Mouse (Mus musculus) embryo, embryonic 10.5 days (tissue): ENCODE data around the gene Gramd1c.

ENCODE experiments used
- DNase-seq: peaks from one replicate; pipeline ENCODE4 v3.0.0-alpha.2; 2015; ENCODE audit warnings: low spot score

Gene Gramd1c

GRCm38 (mm10) chr16:43958038-43958437, 105.1 kb downstream of the Gramd1c start:
- peak; percentile 8 for DNase-seq

GRCm38 (mm10) chr16:43954913-43955312, 108.2 kb downstream of the Gramd1c start:
- DNase-seq = no peak

- no peak for DNase-seq
Observed at GRCm38 (mm10) chr16:43951591-43951990, 111.6 kb downstream of the Gramd1c start.

GRCm38 (mm10) chr16:43945869-43946268, 117.3 kb downstream of the Gramd1c start:
- no peak for DNase-seq

- DNase-seq = no peak
Observed at GRCm38 (mm10) chr16:43945351-43945750, 117.8 kb downstream of the Gramd1c start.

GRCm38 (mm10) chr16:43940846-43941245, 122.3 kb downstream of the Gramd1c start:
- DNase-seq = no peak

GRCm38 (mm10) chr16:43935892-43936291, 127.3 kb downstream of the Gramd1c start:
- DNase-seq = no peak

GRCm38 (mm10) chr16:43935367-43935766, 127.8 kb downstream of the Gramd1c start:
- DNase-seq = no peak

- no peak for DNase-seq
Observed at GRCm38 (mm10) chr16:43934856-43935255, 128.3 kb downstream of the Gramd1c start.

- DNase-seq = no peak
Observed at GRCm38 (mm10) chr16:43933041-43933440, 130.1 kb downstream of the Gramd1c start.

GRCm38 (mm10) chr16:43932319-43932718, 130.8 kb downstream of the Gramd1c start:
- DNase-seq = no peak

- no peak for DNase-seq
Observed at GRCm38 (mm10) chr16:43931502-43931901, 131.6 kb downstream of the Gramd1c start.

- no peak for DNase-seq
Observed at GRCm38 (mm10) chr16:43930577-43930976, 132.6 kb downstream of the Gramd1c start.
